Mouse (Mus musculus) heart, embryonic 13.5 days (tissue): ENCODE measurements around the gene Il1f5. TPM values are rescaled to one million over a fixed set of nuclear protein-coding genes. Genes with fewer than 3 reads are reported as not detected.

Source experiments
- polyA plus RNA-seq: library from polyadenylated mRNA; unstranded; fragments of >200 nt; fragmentation: Nextera tagmentation; extraction: Ambion mirVana; gene quantifications from 2 replicates; pipeline ENCODE4 v1.2.1, GENCODE M21; 2015

The Il1f5 gene
- polyA plus RNA-seq, 1 experiment from 2014 or later: not detected

Other genes with a start within 250 kb of the Il1f5 start
- 3.7 and 4.1 TPM in 2 replicates for gene Hnmt, start 227.6 kb upstream of the Il1f5 start, polyA plus RNA-seq
- not detected in 2 replicates for gene Tbpl2, start 180.4 kb upstream of the Il1f5 start, polyA plus RNA-seq
- not detected in 2 replicates for gene Il1f8, start 123.8 kb upstream of the Il1f5 start, polyA plus RNA-seq
- not detected in 2 replicates for gene Il1f9, start 90.5 kb upstream of the Il1f5 start, polyA plus RNA-seq
- not detected in 2 replicates for gene Il1f6, start 61.5 kb upstream of the Il1f5 start, polyA plus RNA-seq
- gene Il1f10, start 14.2 kb downstream of the Il1f5 start, polyA plus RNA-seq: not detected in 2 replicates
- 0.47 and 0.62 TPM in 2 replicates for gene Il1rn, start 59.9 kb downstream of the Il1f5 start, polyA plus RNA-seq
- 0.96 and 1.1 TPM in 2 replicates for gene Psd4, start 90.6 kb downstream of the Il1f5 start, polyA plus RNA-seq
- 0.23 TPM in 1 of 2 replicates, not detected in the other for gene Pax8, start 198.6 kb downstream of the Il1f5 start, polyA plus RNA-seq